Mouse (Mus musculus): ENCODE measurements at regions not wholly inside any gene's neighbourhood (a gene's known extent, or its start where the extent isn't known, plus 50 kb on each side); places are given as distances from the start of the nearest gene placed in this dataset.

GRCm38 (mm10) chr4:78970751-78971150, 759.0 kb upstream of the Ptprd start:
- TF ChIP-seq CTCF (IDR thresholded peaks at IDR 0.05; ENCODE audit: borderline replicate concordance, extremely low read depth, insufficient read depth, insufficient read length): no peak
- no peak for TF ChIP-seq POLR2A (IDR thresholded peaks at IDR 0.05; ENCODE audit: borderline replicate concordance, extremely low read depth, insufficient read depth, insufficient read length, poor library complexity, severe bottlenecking)
- DNase-seq (ENCODE audit: low read depth): no peak

DNA sequence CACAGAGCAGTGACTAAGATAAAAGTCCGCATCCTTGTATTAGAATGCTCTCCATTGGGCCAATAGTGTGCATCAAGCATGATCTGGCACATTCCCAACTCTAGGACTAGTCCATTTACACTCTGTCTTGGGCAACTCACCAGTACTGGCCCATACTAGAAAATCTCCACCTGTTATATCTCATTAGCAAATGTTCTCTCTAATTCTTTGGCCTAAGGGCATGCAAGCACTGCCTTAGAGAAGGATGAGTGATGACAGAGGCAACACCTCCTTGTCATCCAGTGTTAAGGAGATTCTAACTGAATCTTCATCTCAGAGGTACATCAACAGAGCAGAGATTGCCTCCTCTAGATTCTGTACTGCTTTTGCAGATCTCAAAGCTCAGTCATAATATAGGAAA, 731.8 kb upstream of the Ptprd start:
- TF ChIP-seq POLR2A (IDR thresholded peaks at IDR 0.05; ENCODE audit: borderline replicate concordance, extremely low read depth, insufficient read depth, insufficient read length, poor library complexity, severe bottlenecking) (no peak), CTCF (IDR thresholded peaks at IDR 0.05; ENCODE audit: borderline replicate concordance, extremely low read depth, insufficient read depth, insufficient read length) (no peak)
- DNase-seq (ENCODE audit: low read depth): peak; percentile 17

- peak; percentile 63 for DNase-seq (ENCODE audit: low read depth)
- no peak for TF ChIP-seq POLR2A (IDR thresholded peaks at IDR 0.05; ENCODE audit: borderline replicate concordance, extremely low read depth, insufficient read depth, insufficient read length, poor library complexity, severe bottlenecking)
- no peak for TF ChIP-seq CTCF (IDR thresholded peaks at IDR 0.05; ENCODE audit: borderline replicate concordance, extremely low read depth, insufficient read depth, insufficient read length)
Observed at GRCm38 (mm10) chr4:78927144-78927543, 715.4 kb upstream of the Ptprd start.

GRCm38 (mm10) chr4:78924086-78924485, 712.3 kb upstream of the Ptprd start:
- DNase-seq (ENCODE audit: low read depth): peak; percentile 9
- TF ChIP-seq CTCF (IDR thresholded peaks at IDR 0.05; ENCODE audit: borderline replicate concordance, extremely low read depth, insufficient read depth, insufficient read length) (no peak), POLR2A (IDR thresholded peaks at IDR 0.05; ENCODE audit: borderline replicate concordance, extremely low read depth, insufficient read depth, insufficient read length, poor library complexity, severe bottlenecking) (no peak)
